Mouse (Mus musculus) right cerebral cortex, adult 2 months (tissue): Measurements from ENCODE around the gene Gm14548.
"Not testable (repeated sequence)": the region's sequence is repeated elsewhere in the genome, so short reads cannot be mapped to it uniquely, and the experiment has no call there.

Source experiments
- DNase-seq, 2 experiments: peaks; one replicate each; pipeline ENCODE4 v3.0.0; 2021 to 2022; ENCODE audit warnings: low spot score in 2 of 2

The Gm14548 gene

GRCm38 (mm10) chr7:3898036-3898590 lies at the start of gene Gm14548:
Gm14548 (minus strand) TSS chr7:3898120.
- not testable (repeated sequence) for DNase-seq

- no peak for DNase-seq
These were observed 48.2 kb upstream of the Gm14548 start for GRCm38 (mm10) chr7:3946117-3946516.

- DNase-seq, result no peak
These were observed 43.0 kb upstream of the Gm14548 start for GRCm38 (mm10) chr7:3940915-3941314.

- DNase-seq, result no peak
These were observed 42.1 kb upstream of the Gm14548 start for GRCm38 (mm10) chr7:3939866-3940525.

GRCm38 (mm10) chr7:3935473-3935872 lies 37.6 kb upstream of the Gm14548 start:
- DNase-seq, result not testable (repeated sequence)

GRCm38 (mm10) chr7:3915387-3915786 lies 17.5 kb upstream of the Gm14548 start, which contains the start of gene Lilra6:
Lilra6 (minus strand) TSS chr7:3915503.
- DNase-seq, result not testable (repeated sequence)

- DNase-seq, result no peak
These were observed 5.8 kb upstream of the Gm14548 start for GRCm38 (mm10) chr7:3903704-3904103.

GRCm38 (mm10) chr7:3875032-3875431 lies 22.9 kb downstream of the Gm14548 start:
- DNase-seq, result not testable (repeated sequence)

- not testable (repeated sequence) for DNase-seq
These were observed 53.0 kb downstream of the Gm14548 start, which contains the start of gene Pira2 for GRCm38 (mm10) chr7:3844951-3845350. Pira2 (minus strand) TSS chr7:3845051.

GRCm38 (mm10) chr7:3837854-3838253 lies 60.1 kb downstream of the Gm14548 start:
- not testable (repeated sequence) for DNase-seq
